Mouse (Mus musculus): ENCODE results near the gene Vmn1r19. TPM values are rescaled to one million over a fixed set of nuclear protein-coding genes. Genes with fewer than 3 reads are reported as not detected.

Gene Vmn1r19
- polyA plus RNA-seq (2012; rRNA removed): not detected in 2 replicates

DNA sequence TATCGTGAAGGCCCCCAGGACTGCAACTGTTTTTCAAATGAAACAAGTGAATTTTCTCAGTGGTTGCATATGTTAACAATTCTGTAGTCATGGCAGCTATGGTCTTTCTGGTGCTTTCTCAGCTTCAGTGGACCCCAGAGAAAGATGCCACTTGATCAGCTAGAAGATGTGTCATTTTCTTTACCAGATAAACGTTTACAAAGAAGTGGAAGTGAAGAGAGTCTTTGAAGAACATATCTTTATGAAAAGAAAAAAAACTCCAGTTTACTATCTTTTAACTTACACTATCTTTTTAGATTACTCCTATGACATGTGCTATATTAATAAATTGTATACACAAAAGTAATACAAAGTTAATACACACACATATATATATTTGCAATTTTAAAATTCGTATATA, at the start of gene Vmn1r19:
TSS of gene Vmn1r19 (plus strand) at position 301 of the 400 bp plus-strand sequence.

DNA sequence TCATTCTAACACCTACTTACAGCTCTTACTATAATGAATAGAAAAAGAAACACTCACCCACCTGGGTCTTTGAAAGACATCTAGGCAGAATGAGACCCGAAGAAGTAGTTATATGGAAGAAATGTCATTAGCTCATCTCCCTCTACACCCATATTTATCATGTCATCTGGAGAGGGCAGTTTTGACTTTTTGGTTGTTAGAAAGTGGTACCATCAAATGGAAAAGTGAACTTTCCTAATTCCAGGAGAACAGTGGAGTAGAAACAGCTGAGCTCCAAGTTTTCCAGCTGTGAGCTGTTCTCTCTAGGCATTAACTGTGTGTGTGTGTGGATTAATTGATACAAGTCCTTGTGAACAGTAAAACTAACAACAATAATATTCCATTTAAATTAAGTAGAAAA, 40.0 kb upstream of the Vmn1r19 start, which contains the start of gene Vmn1r17:
TSS of gene Vmn1r17 (minus strand) at position 101 of the 400 bp plus-strand sequence.

DNA sequence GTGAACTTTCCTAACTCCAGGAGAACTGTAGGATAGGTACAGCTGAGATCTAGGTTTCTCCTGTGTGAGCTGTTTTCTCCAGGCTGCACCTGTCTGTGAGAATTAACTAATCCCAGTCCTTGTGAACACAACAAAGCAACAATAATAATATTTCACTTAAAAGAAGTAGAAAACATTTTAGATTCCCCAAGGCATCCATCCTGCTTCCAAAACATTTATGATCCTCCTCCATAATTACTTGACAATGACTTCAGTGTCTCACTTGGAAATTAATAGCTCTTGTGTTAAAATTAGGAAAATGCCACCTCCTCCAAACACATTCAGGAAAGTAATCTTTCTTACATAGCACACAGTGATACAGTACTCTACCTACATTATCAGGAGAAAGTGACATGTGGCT, 7.9 kb upstream of the Vmn1r19 start, which contains the start of gene Vmn1r18:
TSS of gene Vmn1r18 (minus strand) at position 101 of the 400 bp plus-strand sequence.

DNA sequence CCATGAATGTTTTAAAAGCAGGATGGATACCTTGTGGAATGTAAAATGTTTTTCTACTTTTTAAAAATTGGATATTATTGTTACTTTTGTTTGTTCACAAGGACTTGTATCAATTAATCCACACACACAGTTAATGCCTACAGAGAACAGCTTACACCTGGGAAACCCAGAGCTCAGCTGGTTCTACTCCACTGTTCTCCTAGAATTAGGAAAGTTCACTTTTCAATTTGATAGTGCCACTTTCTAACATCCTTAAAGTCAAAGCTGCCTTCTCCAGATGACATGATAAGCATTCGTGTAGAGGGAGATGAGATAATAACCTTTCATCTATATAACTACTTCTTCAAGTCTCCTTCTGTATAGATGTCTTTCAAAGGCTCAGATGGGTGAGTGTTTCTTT, 25.1 kb downstream of the Vmn1r19 start, which contains the start of gene Vmn1r20:
TSS of gene Vmn1r20 (plus strand) at position 301 of the 400 bp plus-strand sequence.

Other genes with a start within 250 kb of the Vmn1r19 start
- gene Vmn1r12, start 246.9 kb upstream of the Vmn1r19 start, polyA plus RNA-seq (2012; rRNA removed): not detected in 2 replicates
- not detected in 2 replicates for gene Vmn1r13, start 200.5 kb upstream of the Vmn1r19 start, polyA plus RNA-seq (2012; rRNA removed)
- gene Vmn1r14, start 172.1 kb upstream of the Vmn1r19 start, polyA plus RNA-seq (2012; rRNA removed): not detected in 2 replicates
- gene Vmn1r15, start 145.8 kb upstream of the Vmn1r19 start, polyA plus RNA-seq (2012; rRNA removed): not detected in 2 replicates
- not detected in 2 replicates for gene Vmn1r16, start 74.3 kb upstream of the Vmn1r19 start, polyA plus RNA-seq (2012; rRNA removed)
- gene Vmn1r17, start 40.1 kb upstream of the Vmn1r19 start, polyA plus RNA-seq (2012; rRNA removed): not detected in 2 replicates
- gene Vmn1r18, start 8.0 kb upstream of the Vmn1r19 start, polyA plus RNA-seq (2012; rRNA removed): not detected in 2 replicates
- gene Vmn1r20, start 25.1 kb downstream of the Vmn1r19 start, polyA plus RNA-seq (2012; rRNA removed): not detected in 2 replicates
- 4.3 and 5.5 TPM in 2 replicates for gene Ppm1k, start 131.7 kb downstream of the Vmn1r19 start, polyA plus RNA-seq (2012; rRNA removed)
- gene Herc6, start 177.2 kb downstream of the Vmn1r19 start, polyA plus RNA-seq (2012; rRNA removed): 1.7 and 1.9 TPM in 2 replicates